Mouse (Mus musculus): Measurements from ENCODE around the gene Fam131a.

Gene Fam131a

GRCm38 (mm10) chr16:20717181-20717977 lies 24.3 kb downstream of the Fam131a start, which contains the start of the genes Polr2h and Clcn2:
Polr2h (plus strand) TSS chr16:20717665.
Clcn2 (minus strand) TSS chr16:20717746.
- DNase-seq: peak; percentile 97

- DNase-seq: no peak
Measured at GRCm38 (mm10) chr16:20717978-20718670, 25.1 kb downstream of the Fam131a start.

- DNase-seq: no peak
Measured at GRCm38 (mm10) chr16:20721808-20722207, 28.8 kb downstream of the Fam131a start.

GRCm38 (mm10) chr16:20722736-20723135 lies 29.7 kb downstream of the Fam131a start:
- no peak for DNase-seq

GRCm38 (mm10) chr16:20723247-20723646 lies 30.2 kb downstream of the Fam131a start:
- no peak for DNase-seq

- DNase-seq: no peak
Measured at GRCm38 (mm10) chr16:20724338-20724748, 31.3 kb downstream of the Fam131a start.

GRCm38 (mm10) chr16:20725321-20725720 lies 32.3 kb downstream of the Fam131a start:
- no peak for DNase-seq

- no peak for DNase-seq
Measured at GRCm38 (mm10) chr16:20725750-20726149, 32.7 kb downstream of the Fam131a start.

GRCm38 (mm10) chr16:20726384-20726783 lies 33.3 kb downstream of the Fam131a start:
- DNase-seq: no peak

GRCm38 (mm10) chr16:20730293-20730711 lies 37.3 kb downstream of the Fam131a start:
- DNase-seq: no peak

- peak; percentile 35 for DNase-seq
Measured at GRCm38 (mm10) chr16:20731688-20732087, 38.6 kb downstream of the Fam131a start.

GRCm38 (mm10) chr16:20732251-20732924 lies 39.3 kb downstream of the Fam131a start:
- DNase-seq: peak; percentile 60

- DNase-seq: peak; percentile 75
Measured at GRCm38 (mm10) chr16:20732925-20733730, 40.1 kb downstream of the Fam131a start, which contains the start of gene Chrd. Chrd (plus strand) TSS chr16:20733127.

- DNase-seq: no peak
Measured at GRCm38 (mm10) chr16:20733731-20734730, 41.0 kb downstream of the Fam131a start, which contains the start of gene Thpo. Thpo (minus strand) TSS chr16:20734511.

GRCm38 (mm10) chr16:20735651-20736050 lies 42.6 kb downstream of the Fam131a start:
- DNase-seq: no peak

GRCm38 (mm10) chr16:20736168-20736567 lies 43.1 kb downstream of the Fam131a start:
- no peak for DNase-seq

- no peak for DNase-seq
Measured at GRCm38 (mm10) chr16:20736823-20737222, 43.8 kb downstream of the Fam131a start.

GRCm38 (mm10) chr16:20739845-20740244 lies 46.8 kb downstream of the Fam131a start:
- no peak for DNase-seq

- DNase-seq: no peak
Measured at GRCm38 (mm10) chr16:20746641-20747040, 53.6 kb downstream of the Fam131a start.

- no peak for DNase-seq
Measured at GRCm38 (mm10) chr16:20750518-20750917, 57.5 kb downstream of the Fam131a start.
